Mouse (Mus musculus) forebrain, postnatal 0 days (tissue): ENCODE data around the gene Kif3c. TPM values are rescaled to one million over a fixed set of nuclear protein-coding genes. Genes with fewer than 3 reads are reported as not detected.

Source experiments
- ATAC-seq: fragments of 200-750 bp; cut with Nextera tagmentation; 2 replicates; pipeline ENCODE4 v1.8.0; 2017; ENCODE audit warnings: mild to moderate bottlenecking, moderate library complexity
- DNase-seq: peaks from one replicate; pipeline ENCODE4 v3.0.0-alpha.2; 2015
- H3K27ac ChIP-seq: fragments of 300-500 bp; sonication (generic); 2 replicates; pipeline ENCODE4 v1.5.1; 2014; ENCODE audit warnings: low read depth, mild to moderate bottlenecking, antibody characterized with exemption, low read length, moderate library complexity, mixed read lengths
- H3K27me3 ChIP-seq: fragments of 300-500 bp; sonication (generic); 2 replicates; pipeline ENCODE4 v1.6.1; 2014; ENCODE audit warnings: mild to moderate bottlenecking, low read length, mixed read lengths; ENCODE audit not compliant: insufficient read depth
- H3K36me3 ChIP-seq: fragments of 300-500 bp; sonication (generic); 2 replicates; pipeline ENCODE4 v1.6.1; 2014; ENCODE audit warnings: mild to moderate bottlenecking, moderate library complexity; ENCODE audit not compliant: insufficient read depth
- H3K4me1 ChIP-seq: fragments of 300-500 bp; sonication (generic); 2 replicates; pipeline ENCODE4 v1.6.1; 2014; ENCODE audit warnings: antibody characterized with exemption; ENCODE audit not compliant: insufficient read depth
- H3K4me2 ChIP-seq: fragments of 300-500 bp; sonication (generic); 2 replicates; pipeline ENCODE4 v1.6.1; 2014; ENCODE audit warnings: low read depth, mild to moderate bottlenecking, moderate library complexity
- H3K4me3 ChIP-seq: fragments of 300-500 bp; sonication (generic); 2 replicates; pipeline ENCODE4 v1.5.1; 2014; ENCODE audit warnings: low read depth, low read length, mixed read lengths
- H3K9ac ChIP-seq: fragments of 300-500 bp; sonication (generic); 2 replicates; pipeline ENCODE4 v1.6.1; 2014; ENCODE audit warnings: mild to moderate bottlenecking
- H3K9me3 ChIP-seq: fragments of 300-500 bp; sonication (generic); 2 replicates; pipeline ENCODE4 v1.6.1; 2016; ENCODE audit warnings: low read length
- CTCF ChIP-seq: sonication (generic); IDR thresholded peaks from 2 replicates; pipeline ENCODE4 v1.5.1; 2016; ENCODE audit warnings: antibody characterized with exemption, control low read depth, low read depth
- WGBS: fragments of 180-500 bp; shearing (Covaris S2); extraction: QIAGEN DNeasy Blood & Tissue Kit; methylation state at CpG from one replicate; pipeline ENCODE4 v1.1.7; 2014; 5-methylcytosine and 5-hydroxymethylcytosine counted together
- polyA plus RNA-seq: library from polyadenylated mRNA; unstranded; fragments of >200 nt; fragmentation: Nextera tagmentation; extraction: Ambion mirVana; gene quantifications from 2 replicates; pipeline ENCODE4 v1.2.1, GENCODE M21; 2015
- total RNA-seq: library from RNA; depleted of rRNA; stranded (reverse); fragments of >200 nt; gene quantifications from 2 replicates; pipeline ENCODE4 v1.2.3, GENCODE M21; 2014

Gene Kif3c
- total and polyA plus RNA-seq, 2 experiments from 2014 or later = 84.5 to 160 TPM

- Histone ChIP-seq H3K27ac (no peak overlapping the region), H3K9me3 (no peaks in the 10 kb centered on the region), H3K36me3 (no peaks in the 10 kb centered on the region), H3K4me1 (peaks cover 4% of the 10 kb centered on the region; the same call in 1 of the 2 replicates), H3K27me3 (no peaks in the 10 kb centered on the region), H3K4me3 (peak overlapping the region; percentile 96), H3K4me2 (peak overlapping the region; percentile 68), H3K9ac (0 out of 2 replicates have a peak overlapping the region, but pooled peaks have one; percentile 97)
- TF ChIP-seq CTCF = no peak
- DNase-seq (no peak), ATAC-seq (no peak)
- WGBS = 68% methylated on average over 11 of the region's 11 CpGs
Measured at GRCm38 (mm10) chr12:3427891-3428775, 63.2 kb downstream of the Kif3c start.

GRCm38 (mm10) chr12:3429681-3430442, 64.9 kb downstream of the Kif3c start:
- Histone ChIP-seq H3K4me1 (peaks cover 4% of the 10 kb centered on the region; the same call in 1 of the 2 replicates), H3K9ac (no peak overlapping the region), H3K4me2 (no peak overlapping the region), H3K36me3 (no peaks in the 10 kb centered on the region), H3K9me3 (no peaks in the 10 kb centered on the region), H3K27ac (no peak overlapping the region), H3K4me3 (no peak overlapping the region), H3K27me3 (no peaks in the 10 kb centered on the region)
- TF ChIP-seq CTCF = no peak
- ATAC-seq (no peak), DNase-seq (no peak)
- 90% methylated on average over 2 of the region's 2 CpGs for WGBS

- DNase-seq = no peak
- Histone ChIP-seq H3K4me1 (peaks cover 4% of the 10 kb centered on the region; the same call in 1 of the 2 replicates), H3K27ac (no peak overlapping the region), H3K9me3 (no peaks in the 10 kb centered on the region), H3K9ac (no peak overlapping the region), H3K36me3 (no peaks in the 10 kb centered on the region), H3K27me3 (no peaks in the 10 kb centered on the region), H3K4me3 (no peak overlapping the region), H3K4me2 (no peak overlapping the region)
- ATAC-seq = no peak
- no peak for TF ChIP-seq CTCF
Measured at GRCm38 (mm10) chr12:3430443-3430753, 65.5 kb downstream of the Kif3c start.

GRCm38 (mm10) chr12:3430985-3431384, 66.1 kb downstream of the Kif3c start:
- H3K4me1 ChIP-seq = peaks cover 4% of the 10 kb centered on the region; the same call in 1 of the 2 replicates
- ATAC-seq (no peak), DNase-seq (no peak)
- H3K9me3 ChIP-seq = no peaks in the 10 kb centered on the region
- no peak overlapping the region for H3K4me2 ChIP-seq
- H3K36me3 ChIP-seq = no peaks in the 10 kb centered on the region
- no peak overlapping the region for H3K4me3 ChIP-seq
- H3K27me3 ChIP-seq = no peaks in the 10 kb centered on the region
- H3K27ac ChIP-seq = no peak overlapping the region
- TF ChIP-seq CTCF = no peak
- no peak overlapping the region for H3K9ac ChIP-seq

GRCm38 (mm10) chr12:3433736-3434135, 68.8 kb downstream of the Kif3c start:
- no peaks in the 10 kb centered on the region for H3K9me3 ChIP-seq
- H3K9ac ChIP-seq = no peak overlapping the region
- no peak for TF ChIP-seq CTCF
- H3K27me3 ChIP-seq = no peaks in the 10 kb centered on the region
- no peak overlapping the region for H3K4me2 ChIP-seq
- 72% methylated on average over 1 of the region's 1 CpGs for WGBS
- H3K27ac ChIP-seq = no peak overlapping the region
- H3K4me1 ChIP-seq = no peaks in the 10 kb centered on the region
- DNase-seq (no peak), ATAC-seq (no peak)
- H3K36me3 ChIP-seq = no peaks in the 10 kb centered on the region
- H3K4me3 ChIP-seq = no peak overlapping the region

- Histone ChIP-seq H3K9ac (no peak overlapping the region), H3K9me3 (no peaks in the 10 kb centered on the region), H3K36me3 (no peaks in the 10 kb centered on the region), H3K4me3 (no peak overlapping the region), H3K27ac (no peak overlapping the region), H3K4me1 (no peaks in the 10 kb centered on the region), H3K27me3 (no peaks in the 10 kb centered on the region), H3K4me2 (no peak overlapping the region)
- TF ChIP-seq CTCF = no peak
- WGBS = 97% methylated on average over 5 of the region's 5 CpGs
- DNase-seq (no peak), ATAC-seq (no peak)
Measured at GRCm38 (mm10) chr12:3436446-3436845, 71.5 kb downstream of the Kif3c start.

- Histone ChIP-seq H3K9me3 (no peaks in the 10 kb centered on the region), H3K27ac (no peak overlapping the region), H3K4me1 (no peaks in the 10 kb centered on the region), H3K9ac (no peak overlapping the region), H3K36me3 (no peaks in the 10 kb centered on the region), H3K4me3 (no peak overlapping the region), H3K4me2 (no peak overlapping the region), H3K27me3 (no peaks in the 10 kb centered on the region)
- peak; percentile 35 for TF ChIP-seq CTCF
- ATAC-seq (no peak), DNase-seq (no peak)
- 98% methylated on average over 1 of the region's 1 CpGs for WGBS
Measured at GRCm38 (mm10) chr12:3437815-3438214, 72.9 kb downstream of the Kif3c start.
